Mouse (Mus musculus) brain, embryonic 14.5 days (tissue): ENCODE measurements around the gene Zfp62. TPM values are rescaled to one million over a fixed set of nuclear protein-coding genes. Genes with fewer than 3 reads are reported as not detected.
A peak's percentile ranks its signal among the peaks of the same experiment; 100 is the strongest.
"Not testable (repeated sequence)": the region's sequence is repeated elsewhere in the genome, so short reads cannot be mapped to it uniquely, and the experiment has no call there.

Experiments
- DNase-seq: peaks from one replicate; pipeline ENCODE4 v3.0.0-alpha.2; 2011; ENCODE audit warnings: low read depth
- CTCF ChIP-seq: fragments of 200-500 bp; IDR thresholded peaks from 2 replicates; pipeline ENCODE4 v1.5.1; 2012; ENCODE audit warnings: inconsistent platforms, mild to moderate bottlenecking, moderate library complexity, borderline replicate concordance; ENCODE audit not compliant: insufficient read depth, insufficient read length; ENCODE audit errors: extremely low read depth
- POLR2A ChIP-seq: fragments of 200-500 bp; IDR thresholded peaks from 2 replicates; pipeline ENCODE4 v1.6.1; 2012; ENCODE audit warnings: mild to moderate bottlenecking, inconsistent platforms, borderline replicate concordance; ENCODE audit not compliant: poor library complexity, insufficient read depth, insufficient read length, severe bottlenecking; ENCODE audit errors: extremely low read depth
- polyA plus RNA-seq: library from polyadenylated mRNA; depleted of rRNA; stranded (reverse); fragments of >200 nt; gene quantifications from 2 replicates; pipeline ENCODE4 v1.2.3, GENCODE M21; 2012

Gene Zfp62
- polyA plus RNA-seq, 1 experiment = 34.9 TPM

- peak; percentile 61; the same call in 1 of the 2 replicates for TF ChIP-seq CTCF
- TF ChIP-seq POLR2A = no peak
- DNase-seq = peak; percentile 67
Observed at GRCm38 (mm10) chr11:49189737-49190136, 13.4 kb upstream of the Zfp62 start.

- TF ChIP-seq POLR2A = no peak
- TF ChIP-seq CTCF = no peak
- no peak for DNase-seq
Observed at GRCm38 (mm10) chr11:49191083-49191482, 12.0 kb upstream of the Zfp62 start.

GRCm38 (mm10) chr11:49194771-49195170 is 8.3 kb upstream of the Zfp62 start:
- DNase-seq = not testable (repeated sequence)

- DNase-seq = no peak
- TF ChIP-seq POLR2A (no peak), CTCF (no peak)
Observed at GRCm38 (mm10) chr11:49195819-49196322, 7.2 kb upstream of the Zfp62 start.

- DNase-seq = no peak
Observed at GRCm38 (mm10) chr11:49200666-49201065, 2.4 kb upstream of the Zfp62 start.

GRCm38 (mm10) chr11:49201142-49201541 is 1.9 kb upstream of the Zfp62 start:
- TF ChIP-seq CTCF (no peak), POLR2A (no peak)
- no peak for DNase-seq

More at GRCm38 (mm10) chr11:49200666-49201065, 2.4 kb upstream of the Zfp62 start:
- no peak for TF ChIP-seq POLR2A
- TF ChIP-seq CTCF = no peak

GRCm38 (mm10) chr11:49202071-49202470 is 1.0 kb upstream of the Zfp62 start:
- DNase-seq = no peak
- TF ChIP-seq CTCF = no peak
- TF ChIP-seq POLR2A = no peak

- no peak for TF ChIP-seq CTCF
- no peak for TF ChIP-seq POLR2A
- peak; percentile 28 for DNase-seq
Observed at GRCm38 (mm10) chr11:49202523-49203061, 500 bp upstream of the Zfp62 start.

- DNase-seq = peak; percentile 77
- TF ChIP-seq POLR2A = no peak
- TF ChIP-seq CTCF = no peak
Observed at GRCm38 (mm10) chr11:49203771-49204497, 842 bp downstream of the Zfp62 start.

- TF ChIP-seq POLR2A = no peak
- TF ChIP-seq CTCF = no peak
- no peak for DNase-seq
Observed at GRCm38 (mm10) chr11:49205080-49205590, 2.0 kb downstream of the Zfp62 start.

GRCm38 (mm10) chr11:49207495-49207894 is 4.4 kb downstream of the Zfp62 start:
- TF ChIP-seq POLR2A (no peak), CTCF (no peak)
- no peak for DNase-seq

GRCm38 (mm10) chr11:49212577-49212976 is 9.5 kb downstream of the Zfp62 start:
- TF ChIP-seq POLR2A (no peak), CTCF (no peak)
- DNase-seq = no peak
